Mouse (Mus musculus) cerebellum, adult 11 months (tissue): ENCODE measurements at regions not wholly inside any gene's neighbourhood (a gene's known extent, or its start where the extent isn't known, plus 50 kb on each side); places are given as distances from the start of the nearest gene placed in this dataset.

ENCODE experiments used
- DNase-seq: peaks from one replicate; pipeline ENCODE4 v3.0.0; 2022

DNA sequence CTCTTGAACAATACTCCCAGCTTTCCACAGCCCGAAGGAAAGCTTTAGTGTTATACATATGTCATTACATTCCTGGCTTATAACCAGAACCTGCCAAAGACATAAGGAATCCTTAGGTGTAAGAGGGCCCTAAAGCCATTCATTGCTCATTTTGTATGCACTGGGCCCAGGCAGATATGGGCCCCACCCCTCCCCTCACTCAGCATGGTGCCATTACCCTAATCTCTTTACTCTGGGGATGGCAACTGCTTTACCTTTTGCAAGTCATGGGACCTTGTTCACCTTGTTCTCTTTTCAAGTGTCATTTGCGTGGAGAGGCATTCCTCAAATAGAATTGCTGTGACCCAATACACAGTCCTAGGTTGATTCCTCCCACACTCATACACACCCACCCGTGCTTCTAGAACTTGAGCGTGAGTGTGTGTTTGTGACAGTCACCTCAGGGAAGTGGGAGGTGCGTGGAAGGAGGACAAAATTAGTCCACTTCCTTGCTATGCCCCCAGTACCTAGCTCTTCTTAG is 419.5 kb upstream of the Cdh4 start:
- DNase-seq = no peak

DNA sequence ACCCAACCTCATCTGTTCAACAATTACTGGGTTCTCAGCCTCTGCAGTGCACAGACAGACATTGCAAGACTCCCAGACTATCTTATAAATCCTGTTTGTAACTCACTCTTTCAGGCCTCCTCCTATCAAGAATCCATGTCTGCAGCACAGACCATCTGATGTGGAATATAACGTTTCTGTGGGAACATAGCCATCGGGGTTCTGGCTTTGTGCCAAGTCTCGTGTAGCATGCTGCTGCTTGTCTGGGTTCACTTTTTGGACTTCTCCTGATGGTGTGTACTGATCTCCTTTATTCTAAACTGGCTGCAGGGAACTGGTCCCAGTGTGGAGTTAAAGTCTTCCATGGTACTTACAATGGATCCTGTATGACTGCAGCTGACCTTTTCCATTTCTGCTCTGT is 418.0 kb upstream of the Cdh4 start:
- DNase-seq = no peak

DNA sequence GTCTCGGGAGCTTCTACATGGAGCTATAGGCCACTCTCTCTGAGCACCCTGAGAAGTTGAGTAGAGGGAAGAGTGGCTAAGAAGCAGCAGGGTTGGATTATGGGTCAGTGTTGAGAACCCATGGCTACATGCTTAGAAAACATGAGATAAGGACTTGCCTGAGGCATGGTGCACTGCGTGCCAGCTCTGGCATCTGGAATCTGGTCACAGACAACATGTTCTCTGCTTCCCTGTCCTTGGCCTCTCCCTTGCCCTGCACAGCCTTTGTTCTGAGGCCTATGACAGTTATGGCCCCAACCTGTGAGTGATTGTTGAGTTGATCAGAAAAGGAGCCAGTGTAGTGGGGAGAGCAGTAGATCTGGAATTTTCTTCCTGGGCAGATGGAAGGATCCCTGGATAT is 409.1 kb upstream of the Cdh4 start:
- DNase-seq = no peak

DNA sequence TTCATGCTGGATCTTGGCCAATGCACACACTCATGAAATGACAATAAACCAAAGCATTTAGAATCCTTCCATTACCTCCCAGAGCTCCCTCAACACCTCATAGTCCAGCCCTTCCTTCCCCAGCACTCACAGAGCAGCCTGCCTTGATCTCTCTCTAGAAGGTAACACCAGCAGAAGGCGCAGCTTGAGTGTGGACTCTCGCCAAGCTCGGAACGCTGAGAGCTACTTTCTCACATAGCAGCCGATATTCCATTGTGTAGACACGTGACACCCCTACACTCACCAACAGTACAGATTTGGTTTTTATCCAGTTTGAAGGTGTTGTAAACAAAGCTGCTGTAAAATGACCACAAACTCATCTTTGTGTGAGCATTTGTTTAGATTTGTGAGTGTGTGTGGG is 406.8 kb upstream of the Cdh4 start:
- DNase-seq = no peak

DNA sequence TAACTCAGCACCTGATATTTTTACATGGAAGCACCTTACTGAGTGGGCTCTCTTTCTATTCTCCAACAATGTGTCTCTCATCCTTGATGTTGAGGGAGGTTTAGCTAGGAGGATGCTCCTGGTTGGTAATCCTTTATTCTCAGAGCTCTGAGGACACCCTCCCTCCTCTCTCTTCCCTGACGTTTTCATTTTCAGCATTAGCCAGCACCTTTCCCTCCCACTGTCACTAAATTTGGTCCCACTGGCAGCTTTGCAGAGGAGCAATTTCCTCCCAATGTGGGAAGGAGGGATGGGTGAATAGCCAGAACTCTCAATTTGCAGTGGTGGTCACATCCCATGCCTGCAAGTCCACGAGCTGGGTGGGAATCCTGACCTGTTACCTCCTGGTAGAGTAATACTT is 402.5 kb upstream of the Cdh4 start:
- DNase-seq = no peak

DNA sequence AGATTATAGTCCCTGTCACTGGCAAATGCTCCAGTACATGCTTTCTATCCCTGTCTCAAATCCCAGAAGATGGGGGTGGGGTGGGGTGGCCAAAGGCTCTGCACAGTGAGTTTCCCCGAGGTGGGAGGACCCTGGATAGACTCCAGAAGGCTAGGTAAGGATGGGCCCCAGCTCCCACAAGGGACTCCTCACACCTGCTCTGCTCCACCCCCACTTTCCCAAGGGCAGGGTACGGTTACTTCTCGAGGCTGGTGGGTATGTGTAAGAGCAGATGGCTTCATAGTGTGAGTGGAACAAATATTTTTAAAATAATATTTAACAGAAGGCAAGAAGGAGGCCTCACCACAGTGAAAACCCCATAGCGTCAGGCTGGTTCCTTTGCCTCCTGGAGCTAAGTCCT is 398.6 kb upstream of the Cdh4 start:
- DNase-seq = no peak

DNA sequence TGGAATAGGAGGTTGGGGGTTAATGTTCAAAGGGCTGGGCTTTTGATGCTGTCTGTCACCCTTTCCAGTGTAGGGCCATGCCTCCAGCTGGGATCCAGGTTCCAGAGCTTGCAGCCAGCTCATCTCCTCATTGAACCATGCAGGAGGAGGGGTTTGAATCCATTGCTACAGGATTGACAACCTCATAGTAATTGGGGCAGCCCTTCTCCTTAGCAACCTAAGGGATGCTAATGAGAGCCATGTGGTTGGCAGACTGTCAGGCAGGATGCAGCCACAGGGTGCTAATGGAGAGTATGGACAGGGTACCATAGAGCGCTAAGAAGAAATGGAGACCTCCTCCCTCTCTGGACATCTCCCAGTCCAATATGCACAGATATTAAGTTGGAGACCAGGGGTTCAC is 396.9 kb upstream of the Cdh4 start:
- DNase-seq = no peak

DNA sequence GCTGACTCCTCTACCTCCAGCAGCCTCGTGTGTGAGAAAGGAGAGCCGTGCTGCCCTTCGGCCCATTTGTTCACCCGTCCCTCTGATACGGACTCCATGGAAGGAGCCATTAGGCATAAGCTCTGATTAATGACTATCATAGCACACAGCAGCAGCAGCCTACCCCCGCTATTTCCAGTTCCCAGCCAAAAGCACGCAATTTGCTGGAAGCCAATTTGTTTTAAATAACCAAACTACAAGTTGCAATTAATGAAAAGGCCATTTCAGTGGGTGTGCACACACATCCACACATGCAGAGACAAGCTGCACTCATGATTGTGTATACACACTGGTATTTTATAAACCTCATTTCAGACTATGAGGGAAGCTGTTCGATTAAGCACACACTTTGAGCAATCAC is 387.8 kb upstream of the Cdh4 start:
- DNase-seq = no peak

DNA sequence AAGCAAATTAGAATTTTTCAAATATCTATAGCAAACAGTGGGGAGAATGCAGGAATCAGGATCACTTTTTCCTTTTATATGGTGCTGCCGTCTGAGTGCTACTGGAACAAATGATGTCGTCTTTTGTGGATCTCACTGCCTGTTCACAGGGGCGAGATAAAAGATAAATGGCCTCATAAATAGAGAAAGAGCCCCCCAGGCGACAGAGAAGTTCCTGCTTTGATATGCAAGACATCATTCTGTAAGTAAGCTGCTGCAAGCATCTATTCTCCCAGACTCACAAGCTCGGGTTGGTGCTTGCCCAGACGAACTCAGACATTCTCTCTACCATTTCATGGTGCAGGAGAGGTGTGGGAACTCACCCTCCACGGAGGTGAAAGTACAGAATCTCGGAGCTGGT is 377.6 kb upstream of the Cdh4 start:
- DNase-seq = no peak

DNA sequence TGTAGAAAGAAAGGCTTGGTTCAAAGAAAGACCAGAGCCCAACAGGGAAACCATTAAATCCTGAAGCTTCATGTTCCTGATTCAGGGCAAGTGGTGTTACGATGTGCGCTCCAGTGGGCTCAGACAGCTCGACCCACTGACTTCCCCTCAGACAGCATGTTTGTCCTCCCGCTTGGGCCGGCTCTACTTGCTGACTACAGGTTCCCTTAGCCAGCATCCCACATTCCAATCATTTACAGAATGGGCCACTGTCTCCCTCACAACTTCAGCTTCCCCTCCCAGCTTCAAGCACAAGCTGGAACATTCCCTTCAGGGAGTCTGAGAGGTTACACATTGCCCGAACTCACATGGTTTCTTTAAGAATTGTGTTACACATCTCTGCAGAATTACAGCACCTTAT is 372.7 kb upstream of the Cdh4 start:
- DNase-seq = no peak

DNA sequence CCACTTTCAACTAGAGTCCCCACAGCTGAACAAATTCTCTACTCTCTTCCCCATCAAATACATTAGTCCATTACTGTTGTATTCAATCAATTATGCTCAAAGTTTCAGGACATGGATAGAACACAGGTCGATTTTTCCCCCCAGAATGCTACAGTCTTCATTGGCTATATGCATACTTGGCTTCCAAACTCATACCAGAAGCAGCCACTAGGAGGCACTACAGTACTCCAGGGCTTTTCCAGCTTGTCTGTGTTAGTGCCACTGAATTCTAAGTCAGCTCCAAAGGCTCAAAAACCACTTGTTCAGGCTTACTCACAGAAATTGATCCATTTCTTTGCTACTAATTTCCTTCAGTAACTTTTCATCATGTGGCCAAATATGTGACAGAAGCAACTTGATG is 371.9 kb upstream of the Cdh4 start:
- DNase-seq = no peak

DNA sequence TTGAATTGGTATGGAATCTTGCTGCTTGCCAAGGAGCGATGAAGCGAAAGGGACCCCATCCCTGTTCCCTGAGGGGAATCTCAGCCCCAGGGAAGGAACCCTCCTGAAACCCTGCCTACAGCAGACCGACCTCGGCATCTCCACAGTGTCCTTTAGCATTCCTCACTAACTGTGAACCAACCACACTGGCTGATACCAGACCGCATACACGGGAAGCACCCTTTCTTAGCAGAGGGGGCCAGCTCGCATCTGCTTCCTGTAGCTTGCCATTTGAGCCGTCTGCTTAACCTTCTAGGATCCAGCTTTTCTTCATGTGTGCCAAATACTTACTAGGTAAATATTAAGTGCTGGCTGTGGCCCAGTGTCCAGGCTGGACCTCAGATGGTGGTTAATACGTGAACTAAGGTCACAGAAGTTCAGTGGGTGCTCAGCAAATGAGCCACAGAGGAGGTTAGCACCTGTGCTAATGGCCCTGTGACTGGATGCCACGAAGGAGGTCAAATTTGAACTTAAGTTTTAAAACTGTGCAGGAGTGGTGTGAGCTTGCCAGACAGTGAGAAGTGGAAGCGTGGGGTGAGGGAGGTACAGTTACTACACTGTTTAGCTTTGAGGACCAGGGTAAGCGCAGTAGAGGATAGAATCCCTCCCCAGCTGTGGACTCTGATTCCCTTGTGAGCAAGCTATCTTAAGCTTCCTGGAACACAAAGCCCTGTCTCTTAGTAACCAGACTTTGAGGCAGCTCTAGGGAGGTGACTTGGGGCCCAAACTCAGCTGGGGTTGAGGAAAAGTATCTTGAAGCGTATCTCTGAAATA is 361.6 kb upstream of the Cdh4 start:
- no peak for DNase-seq

DNA sequence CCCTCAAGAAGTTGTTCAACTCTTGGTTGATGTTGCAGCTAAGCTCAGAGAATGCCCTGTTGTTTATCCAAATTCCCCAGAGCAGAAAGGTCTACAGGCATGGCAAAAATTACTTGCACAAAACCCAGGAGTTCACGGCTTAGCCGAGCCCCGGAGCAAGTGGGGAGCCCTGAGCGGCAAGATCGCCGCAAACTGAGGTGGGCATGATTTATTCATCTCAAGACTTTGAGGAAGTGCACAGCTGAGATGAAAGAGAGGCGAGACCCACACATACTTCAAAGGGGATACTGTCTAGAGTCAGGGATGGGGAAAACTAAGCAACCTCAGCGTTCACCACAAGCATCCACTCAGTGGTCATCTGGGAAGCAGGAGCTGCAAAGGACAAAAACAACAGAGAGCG is 355.3 kb upstream of the Cdh4 start:
- DNase-seq = no peak

DNA sequence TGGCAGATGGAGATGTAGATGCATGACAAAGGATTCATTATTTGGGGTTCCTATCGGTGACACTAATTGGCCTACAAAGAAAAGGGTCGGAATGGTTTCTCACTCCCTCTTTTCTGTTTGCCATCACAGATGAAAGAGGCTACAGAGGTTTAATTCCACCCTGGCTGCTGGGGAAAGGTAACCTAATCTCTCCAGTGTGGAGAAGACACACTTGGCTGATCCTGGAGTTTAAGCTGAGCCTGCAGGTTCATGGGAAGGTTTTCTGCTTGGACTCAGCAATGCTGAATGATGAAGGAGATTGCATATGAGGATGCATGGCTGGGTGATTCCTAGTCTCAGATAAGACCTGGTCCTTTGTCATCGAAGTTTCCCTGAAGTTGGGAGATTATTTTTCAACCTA is 350.8 kb upstream of the Cdh4 start:
- no peak for DNase-seq

DNA sequence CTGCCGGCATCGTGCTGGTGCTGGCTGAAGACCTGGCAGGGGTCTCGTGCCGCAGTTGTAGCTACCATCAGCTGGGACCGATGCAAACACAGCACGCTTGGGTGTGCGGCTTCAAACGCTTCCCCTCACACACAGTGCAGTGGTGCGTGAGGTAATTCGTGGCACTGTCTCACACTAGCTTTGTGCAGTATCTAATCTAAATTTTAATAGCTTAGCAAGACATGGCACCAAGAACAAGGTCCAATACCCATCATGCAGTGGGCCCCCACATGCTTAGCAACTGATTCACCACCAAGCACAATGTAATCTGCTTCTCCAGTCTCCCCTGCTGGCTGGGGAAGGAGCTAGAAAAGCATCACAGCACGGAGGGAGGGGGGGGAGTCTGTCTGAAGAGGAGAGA is 348.2 kb upstream of the Cdh4 start:
- no peak for DNase-seq

DNA sequence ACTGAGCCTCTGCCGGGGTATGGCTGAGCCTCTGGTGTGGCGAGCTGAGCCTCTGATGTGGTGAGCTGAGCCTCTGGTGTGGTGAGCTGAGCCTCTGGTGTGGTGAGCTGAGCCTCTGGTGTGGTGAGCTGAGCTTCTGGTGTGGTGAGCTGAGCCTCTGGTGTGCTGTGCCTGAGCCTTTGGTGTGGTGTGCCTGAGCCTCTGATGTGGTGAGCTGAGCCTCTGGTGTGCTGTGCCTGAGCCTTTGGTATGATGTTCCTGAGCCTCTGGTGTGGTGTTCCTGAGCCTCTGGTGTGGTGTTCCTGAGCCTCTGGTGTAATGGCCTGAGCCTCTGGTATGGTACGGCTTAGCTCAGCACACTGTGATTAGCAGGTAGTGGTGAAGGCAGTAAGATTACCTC is 346.2 kb upstream of the Cdh4 start:
- DNase-seq = no peak

DNA sequence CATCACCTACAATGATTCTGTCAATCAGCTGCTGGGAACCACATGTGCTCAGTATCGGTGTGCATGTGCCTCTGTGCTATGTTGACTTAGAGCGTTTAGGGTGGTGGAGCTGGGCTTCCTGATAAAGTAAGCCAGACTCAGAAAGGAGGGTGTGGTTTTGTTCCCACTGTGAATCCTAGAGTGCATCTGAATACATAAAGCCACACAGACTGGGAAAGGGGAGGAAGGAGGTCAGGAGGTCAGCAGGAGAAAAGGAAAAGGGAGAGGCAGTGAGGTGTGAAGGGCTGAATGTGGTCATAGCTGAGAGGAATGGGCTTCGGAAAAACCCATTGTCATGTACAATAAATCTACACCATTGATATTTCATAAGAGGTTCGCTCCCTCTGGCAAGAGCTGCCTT is 345.4 kb upstream of the Cdh4 start:
- DNase-seq = no peak

DNA sequence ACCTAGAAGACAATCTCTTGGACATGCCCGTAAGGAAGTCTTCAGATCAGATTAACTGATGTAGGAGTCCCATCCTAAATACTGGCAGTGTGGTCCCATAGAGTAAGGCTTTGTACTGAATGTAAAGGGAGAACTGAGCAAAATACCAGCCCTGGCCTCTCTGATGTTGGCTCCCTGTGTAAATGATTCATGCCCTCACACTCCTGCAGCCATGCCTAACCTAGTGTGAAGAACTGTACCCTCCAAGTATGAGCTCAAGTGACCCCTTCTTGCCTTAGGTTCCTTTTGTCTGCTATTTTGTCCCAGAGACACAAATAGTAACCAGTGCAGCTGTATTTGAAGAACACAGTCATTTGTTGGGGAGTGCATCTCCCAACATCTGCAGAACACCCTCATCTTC is 342.4 kb upstream of the Cdh4 start:
- DNase-seq = no peak

DNA sequence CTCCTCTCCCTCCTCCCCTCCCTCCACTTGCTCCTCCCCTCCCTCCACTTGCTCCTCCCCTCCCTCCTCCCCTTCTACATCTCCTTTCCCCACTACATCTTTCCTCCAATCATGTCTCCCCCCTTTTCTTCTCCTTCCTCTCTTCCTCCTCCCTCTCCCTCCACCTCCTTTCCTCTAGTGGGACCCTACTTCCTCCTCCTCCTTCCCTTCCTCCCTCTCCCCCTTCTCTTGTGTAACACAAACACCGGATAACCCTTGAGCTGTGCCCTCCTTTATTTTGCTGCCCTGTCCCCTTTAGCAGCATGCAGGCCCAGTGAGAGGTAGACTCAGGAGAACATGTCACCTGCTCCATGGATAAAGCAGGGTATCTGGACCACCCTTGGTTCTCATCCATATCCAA is 339.1 kb upstream of the Cdh4 start:
- no peak for DNase-seq

DNA sequence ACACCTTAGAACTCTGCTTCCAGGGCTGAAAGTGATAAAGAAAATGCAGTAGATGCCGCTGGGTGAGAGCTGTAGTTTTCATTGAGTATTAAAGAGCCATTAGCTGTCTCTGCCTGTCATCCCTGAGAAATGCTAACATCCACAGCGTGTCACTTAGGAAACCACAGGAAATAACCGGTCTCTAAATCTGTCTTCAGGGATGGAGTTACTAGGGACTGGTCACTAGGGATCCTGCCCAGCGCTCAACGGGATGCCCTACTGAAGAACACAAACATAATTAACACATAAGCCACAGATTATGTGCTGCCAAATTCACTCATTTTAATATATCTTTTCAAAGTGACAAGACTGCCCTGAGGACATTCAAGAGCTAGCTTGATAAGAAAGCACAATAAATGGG is 329.3 kb upstream of the Cdh4 start:
- no peak for DNase-seq

DNA sequence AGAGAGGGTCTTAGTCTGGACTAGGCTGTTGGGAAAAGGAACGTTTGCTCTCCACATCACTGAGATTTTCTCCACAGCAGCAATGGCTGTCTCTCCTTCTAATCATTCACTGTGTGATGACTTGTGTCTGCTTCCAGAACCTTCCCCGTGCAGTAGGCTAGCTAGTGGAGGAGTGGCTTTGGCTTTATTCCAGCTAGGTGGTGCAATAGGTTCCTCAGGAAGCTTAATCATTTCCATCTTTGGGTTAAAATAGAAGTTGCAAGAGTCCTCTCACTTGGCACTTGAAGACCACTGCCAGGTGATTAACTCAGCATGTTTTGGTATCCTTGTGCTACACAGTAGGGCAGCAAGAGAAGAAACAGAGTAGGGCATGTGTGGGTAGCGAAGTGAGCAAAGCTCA is 314.2 kb upstream of the Cdh4 start:
- no peak for DNase-seq

DNA sequence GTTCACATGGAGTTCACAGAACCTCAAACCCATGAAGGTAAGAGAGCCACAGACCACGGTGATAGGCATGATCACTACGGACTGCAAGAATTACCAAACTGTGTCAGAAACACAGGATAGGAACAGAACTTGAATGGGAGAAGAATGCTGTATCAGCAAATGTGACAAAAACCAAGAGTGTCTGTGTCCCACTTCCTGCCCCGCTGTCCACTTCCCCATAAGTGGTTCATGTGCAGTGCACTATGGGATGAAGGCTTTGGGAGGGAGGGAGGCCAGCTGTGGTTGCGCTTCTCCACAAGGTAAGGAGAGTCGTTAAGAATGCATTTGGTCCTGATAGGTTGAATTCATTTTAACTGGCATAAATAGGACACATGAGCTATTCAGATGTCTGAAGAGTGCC is 313.8 kb upstream of the Cdh4 start:
- no peak for DNase-seq

DNA sequence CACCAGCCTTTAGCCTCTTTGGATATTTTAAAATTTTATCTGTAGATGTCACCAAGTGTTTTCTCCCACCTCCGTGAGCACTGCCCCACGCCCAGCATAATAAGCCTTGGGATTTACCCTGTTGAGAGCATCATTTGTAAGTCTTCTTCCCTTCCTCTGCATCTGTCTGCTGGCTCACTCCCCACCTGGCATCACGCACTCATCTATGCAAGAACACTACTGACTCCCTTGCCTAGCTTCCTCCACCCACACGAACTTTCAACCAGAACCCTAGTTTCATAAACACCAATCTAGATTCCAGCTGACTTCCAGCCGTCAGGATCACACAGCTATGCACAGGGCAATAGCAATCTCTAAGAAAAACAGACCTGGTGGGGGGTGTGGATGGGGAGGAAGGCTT is 311.2 kb upstream of the Cdh4 start:
- DNase-seq = no peak

DNA sequence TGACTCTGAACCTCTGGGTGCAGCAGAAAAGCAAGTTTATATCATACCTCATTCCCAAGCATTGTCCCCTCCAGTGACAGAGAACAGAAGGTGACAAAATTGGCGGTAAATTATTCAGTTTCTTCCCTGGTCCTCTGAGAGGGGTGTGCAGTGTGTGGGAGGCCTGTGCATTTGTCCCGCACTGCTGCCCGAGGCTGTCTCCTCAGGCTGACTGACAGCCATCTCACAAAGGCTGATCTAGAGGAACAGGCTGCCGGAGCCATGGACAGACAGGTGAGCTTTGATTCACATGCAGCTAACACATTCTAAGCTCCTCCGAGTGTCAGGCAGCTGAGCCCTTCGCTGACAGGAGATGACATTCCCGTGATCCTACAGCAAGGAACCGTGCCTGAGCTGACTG is 299.9 kb upstream of the Cdh4 start:
- DNase-seq = no peak

DNA sequence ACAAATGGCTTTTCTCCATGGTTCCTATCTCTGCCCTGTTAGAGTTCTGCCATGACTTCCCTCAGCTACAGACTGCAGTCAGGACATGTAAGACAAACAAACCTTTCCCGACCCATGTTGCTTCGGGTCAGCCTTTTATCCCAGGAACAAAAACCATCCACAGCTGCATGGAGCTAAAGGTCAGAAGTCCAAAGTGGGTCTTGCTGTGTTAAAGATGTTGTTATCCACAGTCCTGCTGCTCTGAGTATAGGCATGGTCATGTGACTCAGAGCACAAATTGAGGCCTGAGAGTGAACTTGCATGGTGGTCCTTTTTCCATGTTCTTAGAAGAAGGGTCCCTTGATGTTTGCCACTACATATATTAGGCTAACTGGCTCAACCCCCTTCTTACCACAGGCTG is 296.5 kb upstream of the Cdh4 start:
- DNase-seq = no peak
